Mouse (Mus musculus): ENCODE results near the gene Gm11127. TPM values are rescaled to one million over a fixed set of nuclear protein-coding genes. Genes with fewer than 3 reads are reported as not detected.
A peak's percentile ranks its signal among the peaks of the same experiment; 100 is the strongest.

The Gm11127 gene
- total and polyA plus RNA-seq, 3 experiments = 3.5 to 4.4 TPM; not detected in 1

- Histone ChIP-seq H3K27me3 (ENCODE audit: control insufficient read depth, insufficient read depth, low read length) (no peaks in the 10 kb centered on the region), H3K36me3 (ENCODE audit: control insufficient read depth, insufficient read depth, low read length) (no peaks in the 10 kb centered on the region; the same call in 1 of the 2 replicates), H3K4me1 (ENCODE audit: control insufficient read depth, insufficient read depth, low read length) (peaks cover 12% of the 10 kb centered on the region), H3K4me3 (no peak overlapping the region), H3K9ac (ENCODE audit: low read depth, low read length) (no peak overlapping the region), H3K79me2 (replicated peaks; ENCODE audit: control insufficient read depth, insufficient read depth, low read length) (no peaks in the 10 kb centered on the region), H3K27ac (no peak overlapping the region)
- WGBS = 87% methylated on average over 4 of the region's 4 CpGs
- intact Hi-C loops (cut with DNase I) = no loop called here
- DNase-seq = no peak
- TF ChIP-seq CTCF (IDR thresholded peaks at IDR 0.05) (no peak), EP300 (IDR thresholded peaks at IDR 0.05; ENCODE audit: insufficient read depth, low read depth, low read length) (no peak), POLR2A (IDR thresholded peaks at IDR 0.05; ENCODE audit: insufficient read depth, low read depth, low read length) (no peak)
Observed at GRCm38 (mm10) chr17:36027663-36028062, 30.5 kb downstream of the Gm11127 start.

- Histone ChIP-seq H3K9ac (ENCODE audit: low read depth, low read length) (no peak overlapping the region), H3K4me1 (ENCODE audit: control insufficient read depth, insufficient read depth, low read length) (peaks cover 16% of the 10 kb centered on the region), H3K36me3 (ENCODE audit: control insufficient read depth, insufficient read depth, low read length) (no peaks in the 10 kb centered on the region; the same call in 1 of the 2 replicates), H3K79me2 (replicated peaks; ENCODE audit: control insufficient read depth, insufficient read depth, low read length) (no peaks in the 10 kb centered on the region), H3K27ac (no peak overlapping the region), H3K4me3 (no peak overlapping the region), H3K27me3 (ENCODE audit: control insufficient read depth, insufficient read depth, low read length) (no peaks in the 10 kb centered on the region)
- intact Hi-C loops (cut with DNase I) = no loop called here
- no peak for DNase-seq
- WGBS = 74% methylated on average over 4 of the region's 4 CpGs
- TF ChIP-seq EP300 (IDR thresholded peaks at IDR 0.05; ENCODE audit: insufficient read depth, low read depth, low read length) = no peak
- TF ChIP-seq CTCF (IDR thresholded peaks at IDR 0.05) = no peak
- TF ChIP-seq POLR2A (IDR thresholded peaks at IDR 0.05; ENCODE audit: insufficient read depth, low read depth, low read length) = no peak
Observed at GRCm38 (mm10) chr17:36025901-36026300, 32.3 kb downstream of the Gm11127 start.

- Histone ChIP-seq H3K36me3 (ENCODE audit: control insufficient read depth, insufficient read depth, low read length) (no peaks in the 10 kb centered on the region; the same call in 1 of the 2 replicates), H3K27ac (peak overlapping the region; percentile 20; the same call in 1 of the 2 replicates), H3K4me1 (ENCODE audit: control insufficient read depth, insufficient read depth, low read length) (peaks cover 13% of the 10 kb centered on the region), H3K9ac (ENCODE audit: low read depth, low read length) (no peak overlapping the region), H3K79me2 (replicated peaks; ENCODE audit: control insufficient read depth, insufficient read depth, low read length) (no peaks in the 10 kb centered on the region), H3K4me3 (no peak overlapping the region), H3K27me3 (ENCODE audit: control insufficient read depth, insufficient read depth, low read length) (no peaks in the 10 kb centered on the region)
- intact Hi-C loops (cut with DNase I) = no loop called here
- DNase-seq = no peak
- TF ChIP-seq POLR2A (IDR thresholded peaks at IDR 0.05; ENCODE audit: insufficient read depth, low read depth, low read length) = no peak
- TF ChIP-seq CTCF (IDR thresholded peaks at IDR 0.05) = no peak
- TF ChIP-seq EP300 (IDR thresholded peaks at IDR 0.05; ENCODE audit: insufficient read depth, low read depth, low read length) = no peak
- 56% methylated on average over 5 of the region's 5 CpGs for WGBS
Observed at GRCm38 (mm10) chr17:36025197-36025596, 33.0 kb downstream of the Gm11127 start.

GRCm38 (mm10) chr17:36023710-36024654, 34.2 kb downstream of the Gm11127 start:
- DNase-seq = peak; percentile 51 to 62
- Histone ChIP-seq H3K27me3 (ENCODE audit: control insufficient read depth, insufficient read depth, low read length) (no peaks in the 10 kb centered on the region), H3K9ac (ENCODE audit: low read depth, low read length) (no peak overlapping the region), H3K4me3 (peak overlapping the region; percentile 7; the same call in 1 of the 2 replicates), H3K36me3 (ENCODE audit: control insufficient read depth, insufficient read depth, low read length) (no peaks in the 10 kb centered on the region; the same call in 1 of the 2 replicates), H3K79me2 (replicated peaks; ENCODE audit: control insufficient read depth, insufficient read depth, low read length) (no peaks in the 10 kb centered on the region), H3K4me1 (ENCODE audit: control insufficient read depth, insufficient read depth, low read length) (peaks cover 15% of the 10 kb centered on the region), H3K27ac (peak overlapping the region; percentile 89)
- TF ChIP-seq EP300 (IDR thresholded peaks at IDR 0.05; ENCODE audit: insufficient read depth, low read depth, low read length) (peak; percentile 31; the same call in 1 of the 2 replicates), CTCF (IDR thresholded peaks at IDR 0.05) (no peak), POLR2A (IDR thresholded peaks at IDR 0.05; ENCODE audit: insufficient read depth, low read depth, low read length) (peak; percentile 44; the same call in 1 of the 2 replicates)
- 44% methylated on average over 9 of the region's 9 CpGs for WGBS
- intact Hi-C loops (cut with DNase I) = no loop called here

GRCm38 (mm10) chr17:36022922-36023321, 35.2 kb downstream of the Gm11127 start:
- Histone ChIP-seq H3K79me2 (replicated peaks; ENCODE audit: control insufficient read depth, insufficient read depth, low read length) (no peaks in the 10 kb centered on the region), H3K36me3 (ENCODE audit: control insufficient read depth, insufficient read depth, low read length) (no peaks in the 10 kb centered on the region; the same call in 1 of the 2 replicates), H3K27ac (peak overlapping the region; percentile 89), H3K9ac (ENCODE audit: low read depth, low read length) (no peak overlapping the region), H3K27me3 (ENCODE audit: control insufficient read depth, insufficient read depth, low read length) (no peaks in the 10 kb centered on the region), H3K4me3 (no peak overlapping the region), H3K4me1 (ENCODE audit: control insufficient read depth, insufficient read depth, low read length) (peaks cover 17% of the 10 kb centered on the region)
- WGBS = 92% methylated on average over 6 of the region's 6 CpGs
- intact Hi-C loops (cut with DNase I) = no loop called here
- TF ChIP-seq EP300 (IDR thresholded peaks at IDR 0.05; ENCODE audit: insufficient read depth, low read depth, low read length) (no peak), CTCF (IDR thresholded peaks at IDR 0.05) (no peak), POLR2A (IDR thresholded peaks at IDR 0.05; ENCODE audit: insufficient read depth, low read depth, low read length) (no peak)
- DNase-seq = no peak

- Histone ChIP-seq H3K4me1 (ENCODE audit: control insufficient read depth, insufficient read depth, low read length) (peaks cover 17% of the 10 kb centered on the region), H3K27ac (peak overlapping the region; percentile 96), H3K4me3 (no peak overlapping the region), H3K36me3 (ENCODE audit: control insufficient read depth, insufficient read depth, low read length) (no peaks in the 10 kb centered on the region; the same call in 1 of the 2 replicates), H3K27me3 (ENCODE audit: control insufficient read depth, insufficient read depth, low read length) (no peaks in the 10 kb centered on the region), H3K79me2 (replicated peaks; ENCODE audit: control insufficient read depth, insufficient read depth, low read length) (no peaks in the 10 kb centered on the region), H3K9ac (ENCODE audit: low read depth, low read length) (no peak overlapping the region)
- no peak for TF ChIP-seq POLR2A (IDR thresholded peaks at IDR 0.05; ENCODE audit: insufficient read depth, low read depth, low read length)
- no peak for TF ChIP-seq CTCF (IDR thresholded peaks at IDR 0.05)
- TF ChIP-seq EP300 (IDR thresholded peaks at IDR 0.05; ENCODE audit: insufficient read depth, low read depth, low read length) = no peak
- WGBS = 94% methylated on average over 9 of the region's 9 CpGs
- DNase-seq = no peak
- intact Hi-C loops (cut with DNase I) = no loop called here
Observed at GRCm38 (mm10) chr17:36022098-36022497, 36.1 kb downstream of the Gm11127 start.
